Mouse (Mus musculus): ENCODE measurements at regions not wholly inside any gene's neighbourhood (a gene's known extent, or its start where the extent isn't known, plus 50 kb on each side); places are given as distances from the start of the nearest gene placed in this dataset.

GRCm38 (mm10) chr17:7680658-7681057, 146.4 kb downstream of the Fndc1 start:
- DNase-seq = peak in 1 of 2 experiments; percentile 44

DNA sequence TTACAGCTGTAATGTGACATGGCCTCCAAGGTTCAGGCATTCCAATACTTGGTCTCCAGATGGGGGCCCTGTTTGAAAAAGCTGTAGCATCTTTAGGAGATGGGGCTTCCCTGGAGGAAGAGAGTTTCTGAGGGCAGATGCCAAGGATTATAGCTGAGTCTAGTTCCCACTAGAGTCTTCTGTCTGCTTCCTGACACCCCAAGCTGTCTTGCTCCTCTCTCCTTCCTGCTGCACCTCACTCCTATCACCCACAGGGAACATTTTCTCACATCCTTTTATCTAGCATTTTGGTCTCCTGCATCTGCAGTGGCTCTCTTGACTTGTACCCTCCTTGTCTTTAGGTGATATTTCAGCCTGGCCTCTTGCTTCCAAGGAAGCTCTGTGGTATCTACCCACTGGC, 147.3 kb downstream of the Fndc1 start:
- no peak for DNase-seq

DNA sequence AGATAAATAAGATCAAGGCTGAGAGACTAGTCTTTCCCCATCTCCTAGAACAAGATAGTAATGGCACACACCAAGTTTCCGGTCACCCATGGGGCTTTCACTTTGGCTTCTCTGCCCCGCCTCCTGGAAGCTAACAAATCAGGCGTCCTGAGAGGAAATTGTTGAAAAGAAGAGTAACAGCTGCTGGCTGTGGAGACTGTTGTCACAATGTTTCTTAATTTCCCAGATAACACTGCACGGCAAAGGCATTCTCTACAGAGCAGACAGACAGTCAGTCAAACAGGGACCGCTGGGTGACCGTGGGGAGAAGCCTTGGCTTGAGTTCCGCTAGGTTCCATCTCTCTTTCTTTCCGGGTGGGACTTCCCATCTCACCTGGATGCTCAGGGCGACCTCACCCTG, 148.2 kb downstream of the Fndc1 start:
- DNase-seq = no peak

DNA sequence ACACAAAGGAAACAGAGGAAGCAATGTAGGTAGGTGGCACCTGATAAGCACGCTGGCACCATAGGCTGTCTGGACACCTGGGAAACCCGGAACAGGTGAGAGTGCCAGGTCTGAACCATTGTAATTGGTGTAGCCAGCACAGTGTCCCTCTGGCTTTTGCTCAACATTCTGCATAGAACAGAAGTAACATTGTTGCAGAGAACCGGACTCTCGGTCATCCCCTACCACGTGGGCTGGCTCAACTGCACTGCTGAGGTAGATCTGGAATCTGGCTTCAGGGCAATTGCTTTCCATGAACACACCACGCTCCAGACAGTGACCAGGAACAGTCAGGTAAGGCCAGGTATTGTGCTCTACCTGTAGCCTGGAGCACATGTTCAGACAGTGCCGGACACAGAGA, 149.3 kb downstream of the Fndc1 start:
- no peak for DNase-seq

DNA sequence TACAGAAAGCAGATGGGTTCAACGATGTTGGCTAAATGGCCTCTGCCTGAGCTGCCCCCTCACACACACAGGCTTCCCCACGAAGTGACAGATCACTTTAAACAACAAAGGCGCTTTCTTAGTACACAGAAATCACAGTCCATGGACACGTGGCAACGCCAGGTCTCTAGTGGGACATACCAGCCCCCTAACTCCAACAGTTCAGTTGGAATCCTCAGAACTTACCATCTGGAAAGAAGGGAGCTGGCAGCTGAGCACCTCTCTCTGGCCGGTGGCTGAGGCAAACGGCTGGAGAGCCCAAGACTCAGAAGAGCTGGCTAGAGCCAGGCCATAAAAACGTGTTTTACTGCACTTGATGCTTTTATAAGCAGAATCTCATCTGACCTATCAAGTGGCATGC, 149.8 kb downstream of the Fndc1 start:
- DNase-seq = no peak

GRCm38 (mm10) chr17:7676776-7677175, 150.3 kb downstream of the Fndc1 start:
- no peak for DNase-seq

DNA sequence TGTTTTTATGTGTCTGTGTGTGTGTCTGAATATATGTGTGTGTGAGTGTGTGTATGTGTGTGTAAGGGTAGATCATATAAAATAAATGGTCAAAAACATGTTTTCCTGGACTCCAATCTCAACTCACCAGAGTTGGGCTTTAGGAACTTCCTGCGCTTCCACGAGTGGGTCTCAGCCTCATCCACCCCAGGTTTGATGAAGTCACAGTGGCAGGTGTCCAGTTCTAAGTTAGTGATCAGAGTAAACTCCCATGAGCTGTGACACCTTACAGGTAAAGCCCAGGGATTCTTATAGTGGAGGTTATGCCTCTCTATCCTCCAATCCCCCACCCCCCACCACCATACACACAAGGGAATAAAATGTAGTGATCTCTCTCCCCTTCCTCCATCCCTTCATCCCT, 152.6 kb downstream of the Fndc1 start:
- DNase-seq = no peak

DNA sequence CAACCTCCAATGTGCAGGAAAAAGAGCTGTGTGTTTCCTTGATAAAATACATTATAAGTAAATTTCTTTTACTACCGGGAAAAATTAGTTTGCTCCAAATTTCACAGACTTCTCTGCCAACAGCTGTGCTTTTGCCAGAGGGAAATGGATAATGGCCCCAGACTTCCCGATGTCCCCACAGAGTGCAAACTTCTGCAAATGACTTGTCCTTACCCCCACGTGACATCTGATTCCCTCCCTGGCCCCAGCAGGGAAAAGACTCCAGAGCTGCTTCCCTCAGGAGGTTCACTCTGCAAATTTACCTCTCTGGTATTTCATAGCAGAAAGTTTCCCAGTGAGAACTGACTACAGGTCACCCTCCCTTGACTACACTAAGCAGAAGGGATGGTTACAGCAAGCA, 159.3 kb downstream of the Fndc1 start:
- no peak for DNase-seq

GRCm38 (mm10) chr17:7666781-7667398, 160.2 kb downstream of the Fndc1 start:
- peak; percentile 31 to 43 for DNase-seq

DNA sequence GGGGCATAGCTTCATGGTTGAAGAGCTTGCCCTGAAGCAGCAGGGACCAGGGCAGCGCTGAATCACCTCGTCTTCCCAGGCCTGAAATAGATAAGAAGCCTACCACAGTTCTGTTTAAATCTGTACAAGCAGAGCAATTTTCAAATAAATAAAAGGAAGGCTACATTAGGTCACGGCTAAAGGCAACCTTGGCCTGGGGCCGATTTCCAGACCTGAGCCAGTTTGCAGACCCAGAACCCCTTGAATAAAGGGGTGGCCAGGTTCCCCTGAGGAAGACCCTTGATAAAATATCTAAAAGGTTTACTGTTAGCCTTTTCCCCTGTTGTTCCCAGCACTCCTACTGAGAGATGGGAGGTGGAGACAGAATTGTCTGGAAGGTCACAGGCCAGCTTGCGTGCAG, 160.9 kb downstream of the Fndc1 start:
- DNase-seq = no peak

GRCm38 (mm10) chr17:7665686-7666085, 161.4 kb downstream of the Fndc1 start:
- DNase-seq = no peak

- no peak for DNase-seq
Measured at GRCm38 (mm10) chr17:7663896-7664880, 162.9 kb downstream of the Fndc1 start.

DNA sequence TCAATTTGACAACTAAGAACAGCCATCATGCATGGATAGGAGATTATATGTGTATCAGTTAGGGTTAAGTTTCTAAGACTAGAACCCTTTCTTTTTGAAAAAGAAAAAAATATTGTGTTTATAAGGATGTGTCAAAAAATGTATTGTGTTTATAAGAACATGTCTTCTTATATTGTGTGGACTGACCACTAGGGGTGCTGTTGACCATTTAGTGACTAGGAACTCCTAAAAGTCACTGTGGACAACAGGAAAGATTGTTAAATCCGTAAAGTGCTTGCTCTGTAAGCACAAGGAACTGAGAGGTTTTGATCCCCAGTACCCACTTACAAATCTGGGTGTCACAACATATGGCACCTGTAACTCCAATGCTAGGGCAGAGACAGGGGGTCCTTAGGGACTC, 170.6 kb downstream of the Fndc1 start:
- DNase-seq = no peak

- no peak for DNase-seq
Measured at GRCm38 (mm10) chr17:7655966-7656365, 171.1 kb downstream of the Fndc1 start.

GRCm38 (mm10) chr17:7654064-7654564, 173.0 kb downstream of the Fndc1 start:
- peak; percentile 24 to 76 for DNase-seq

GRCm38 (mm10) chr17:7652037-7652436, 175.1 kb downstream of the Fndc1 start:
- DNase-seq = peak in 1 of 2 experiments; percentile 22

GRCm38 (mm10) chr17:7650417-7650816, 176.7 kb downstream of the Fndc1 start:
- DNase-seq = no peak

GRCm38 (mm10) chr17:7644857-7645481, 182.1 kb downstream of the Fndc1 start:
- no peak for DNase-seq

- no peak for DNase-seq
Measured at GRCm38 (mm10) chr17:7643640-7644039, 183.5 kb downstream of the Fndc1 start.

DNA sequence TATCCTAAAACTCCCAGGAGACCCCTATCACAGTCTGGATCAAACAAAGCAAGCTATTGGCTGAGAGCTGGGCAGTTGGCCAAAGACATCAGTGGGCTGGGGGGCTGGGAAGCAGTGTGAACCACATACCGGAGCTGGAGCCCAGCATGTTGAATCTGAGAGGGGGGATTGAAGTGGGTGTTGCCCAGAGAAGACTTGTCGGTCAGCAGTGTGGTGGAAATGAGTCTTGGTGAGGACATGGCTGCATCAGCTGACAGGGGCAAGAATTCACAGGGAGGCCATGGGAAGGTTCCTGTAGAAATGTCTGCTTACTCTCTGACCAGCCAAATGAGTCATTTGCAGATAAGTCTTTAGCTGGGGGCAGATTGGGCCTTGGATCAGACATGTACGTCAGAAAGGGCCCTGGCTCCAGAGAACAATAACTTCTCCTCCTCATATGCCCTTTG, 184.6 kb downstream of the Fndc1 start:
- DNase-seq = peak; percentile 44 to 63

- peak; percentile 10 to 30 for DNase-seq
Measured at GRCm38 (mm10) chr17:7634291-7634664, 192.8 kb downstream of the Fndc1 start.

DNA sequence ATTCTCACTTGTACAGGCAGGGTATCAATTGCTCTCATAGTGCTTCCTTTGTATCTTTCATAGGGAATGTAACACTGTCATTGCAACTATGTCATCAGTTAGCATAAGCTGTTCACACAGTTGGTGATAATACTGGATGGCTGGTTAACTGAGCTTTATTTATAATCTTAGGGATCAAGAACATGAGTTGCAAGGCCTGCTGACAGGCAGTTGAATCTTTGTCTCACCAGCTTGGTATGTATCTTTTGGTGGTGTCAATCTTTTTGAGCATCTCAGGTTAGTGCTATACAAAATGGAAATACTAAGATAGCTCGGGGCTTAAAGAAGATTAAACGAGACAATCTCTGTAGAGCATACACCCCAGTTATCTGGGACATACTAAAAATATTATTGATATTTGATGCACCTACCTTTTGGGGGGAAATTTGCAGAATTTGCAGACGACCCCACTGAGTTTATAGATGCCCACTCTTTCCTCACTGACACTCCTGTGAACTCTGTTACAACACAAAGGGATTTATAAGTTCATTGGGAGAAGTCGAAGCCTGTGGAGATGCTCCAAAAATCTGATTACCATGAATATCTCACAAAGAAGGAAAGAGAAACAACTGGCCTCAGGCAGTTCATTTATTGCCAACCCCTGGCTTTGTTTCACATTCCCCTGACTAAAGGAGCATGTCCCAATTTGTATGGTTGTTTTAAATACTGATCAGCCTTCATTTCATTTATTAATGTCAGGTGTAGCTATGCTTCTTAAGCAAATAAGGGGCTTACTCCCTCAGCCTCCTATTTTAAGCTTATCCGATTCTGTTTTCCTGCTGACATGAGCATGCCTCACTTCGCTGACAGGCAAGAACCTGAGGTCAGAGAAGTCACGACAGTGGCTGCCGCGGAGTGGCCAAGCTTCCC, 193.5 kb downstream of the Fndc1 start:
- no peak for DNase-seq
